Mouse (Mus musculus) layer of hippocampus, postnatal 14 days (tissue): ENCODE data around the gene Myt1l. TPM values are rescaled to one million over a fixed set of nuclear protein-coding genes. Genes with fewer than 3 reads are reported as not detected.

ENCODE experiments used
- DNase-seq, 2 experiments: peaks; one replicate each; pipeline ENCODE4 v3.0.0; 2021 to 2022; ENCODE audit warnings: low spot score in 2 of 2, mixed read lengths in 1 of 2
- long read RNA-seq, 2 experiments: library from polyadenylated mRNA; stranded (forward); transcript quantifications; one replicate each; pipeline ENCODE4 v2.0.0; 2021
- total RNA-seq, 2 experiments: library from RNA; stranded (reverse); gene quantifications; 2 replicates each; pipeline ENCODE4 v1.2.3; 2021

The Myt1l gene
- 100 to 1,000 TPM; 189 to 225 TPM for total RNA-seq
- long read RNA-seq, experiment 1, full-length matches to known transcripts, result 11 of 62 reads
- long read RNA-seq, experiment 1, partial matches to known transcripts, result 27 of 62 reads
- long read RNA-seq, experiment 1, other reads (novel, unspliced or antisense), result 24 of 62 reads
- long read RNA-seq, experiment 2, full-length matches to known transcripts, result 13 of 70 reads
- long read RNA-seq, experiment 2, partial matches to known transcripts, result 16 of 70 reads
- long read RNA-seq, experiment 2, other reads (novel, unspliced or antisense), result 41 of 70 reads

GRCm38 (mm10) chr12:29528031-29528771, at the start of gene Myt1l:
TSS of gene Myt1l (plus strand) at chr12:29528384.
- peak in 1 of 2 experiments; percentile 89 for DNase-seq

GRCm38 (mm10) chr12:29486424-29487035, 41.7 kb upstream of the Myt1l start:
- DNase-seq, result no peak

DNA sequence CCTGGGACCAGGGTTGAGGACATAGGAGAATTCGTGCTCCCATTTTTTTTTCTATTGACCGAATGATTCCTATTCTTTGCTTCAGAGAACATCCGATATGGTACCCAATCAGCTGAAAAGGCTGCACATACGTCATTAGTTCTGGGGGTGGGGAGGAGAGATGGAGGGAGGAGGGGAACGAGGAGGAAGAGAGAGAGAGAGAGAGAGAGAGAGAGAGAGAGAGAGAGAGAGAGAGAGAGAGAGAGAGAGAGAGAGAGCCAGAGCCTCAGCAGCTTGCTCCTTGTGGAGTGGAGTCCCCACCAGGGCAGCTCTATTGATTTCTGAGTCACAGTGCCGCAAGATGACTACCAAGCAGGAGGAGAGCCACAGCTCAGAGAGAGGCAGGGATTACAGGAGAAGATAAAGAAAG, 1.9 kb upstream of the Myt1l start:
- peak in 1 of 2 experiments; percentile 86 for DNase-seq

DNA sequence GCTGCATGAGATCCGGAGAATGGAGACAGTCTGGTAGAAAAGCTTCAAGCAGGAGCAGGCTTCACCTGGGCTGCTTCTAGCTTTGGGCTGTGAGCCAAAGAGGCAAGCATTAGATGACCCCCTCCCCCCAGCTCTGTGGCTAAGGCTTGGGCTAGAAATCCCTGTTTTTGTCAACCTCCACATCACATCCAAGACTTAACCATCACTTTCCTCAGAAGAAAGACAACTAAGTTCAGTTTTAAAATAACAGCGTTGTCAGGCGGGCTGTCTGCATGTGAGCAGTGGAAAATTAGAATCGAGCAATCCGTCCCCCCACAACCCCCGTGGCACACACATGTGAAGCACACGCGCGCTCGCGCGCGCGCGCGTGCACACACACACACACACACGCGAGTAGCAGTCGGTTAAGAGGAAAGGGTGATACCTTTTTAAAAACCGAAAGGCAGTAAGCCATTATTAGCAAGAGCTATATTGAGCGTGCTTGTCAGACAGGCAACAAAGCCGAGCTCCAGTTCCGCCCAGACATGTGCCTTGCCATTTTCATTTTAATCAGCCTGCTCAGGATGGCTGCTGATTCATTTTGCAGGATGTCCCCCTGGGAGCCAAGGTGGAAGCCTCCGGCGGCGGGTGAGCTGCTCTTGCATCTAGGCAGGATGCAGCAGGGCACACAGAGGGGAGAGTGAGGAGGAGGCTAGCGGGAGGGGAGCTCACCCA, 979 bp upstream of the Myt1l start:
- peak; percentile 73 to 77 for DNase-seq

DNA sequence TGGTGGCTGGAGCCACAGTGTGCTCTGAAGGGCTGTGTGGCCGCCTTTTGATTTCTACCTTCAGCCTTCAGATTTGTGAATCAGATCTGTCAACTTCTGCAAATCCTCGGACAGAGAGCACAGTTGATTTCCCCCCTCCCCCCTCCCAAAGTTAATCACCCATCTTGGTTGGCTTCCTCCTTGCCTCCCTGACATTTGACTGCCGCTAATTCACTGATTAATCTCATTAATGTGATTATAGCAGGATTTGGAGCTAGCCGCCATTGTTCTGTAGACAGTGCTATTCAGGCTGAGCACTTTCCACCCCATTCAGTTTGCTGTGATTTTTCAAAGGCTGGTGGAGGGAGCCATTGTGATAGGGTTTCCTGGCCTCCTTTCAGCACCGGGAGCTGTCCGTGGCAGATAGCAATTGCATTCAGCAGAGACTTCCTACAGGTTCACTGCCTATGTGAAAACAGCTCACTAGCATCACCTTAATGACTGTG, 2.1 kb downstream of the Myt1l start:
- peak in 1 of 2 experiments; percentile 61 for DNase-seq

- DNase-seq, result no peak
Observed at GRCm38 (mm10) chr12:29530823-29531222, 2.6 kb downstream of the Myt1l start.

GRCm38 (mm10) chr12:29533071-29533876, 5.1 kb downstream of the Myt1l start:
- peak in 1 of 2 experiments; percentile 55 for DNase-seq

DNA sequence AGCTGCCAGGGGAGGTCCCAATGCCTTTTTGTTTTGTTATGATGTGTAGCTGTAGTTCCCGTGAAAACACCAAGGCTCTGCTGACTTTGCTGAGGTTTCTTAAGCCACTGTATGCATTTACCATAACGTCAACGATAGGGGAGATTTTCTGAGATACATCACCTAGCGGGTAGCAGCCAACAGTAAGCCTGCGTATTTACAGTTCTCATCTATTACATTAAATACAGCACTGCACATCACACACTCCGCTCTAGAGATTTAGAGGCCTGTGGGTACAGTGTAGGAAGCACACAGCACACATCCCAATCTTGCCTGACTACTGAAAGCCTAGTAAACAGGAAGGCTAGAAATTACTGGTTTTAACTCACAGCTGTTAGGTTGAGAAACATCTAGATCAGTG, 6.1 kb downstream of the Myt1l start:
- DNase-seq, result peak in 1 of 2 experiments; percentile 48

DNA sequence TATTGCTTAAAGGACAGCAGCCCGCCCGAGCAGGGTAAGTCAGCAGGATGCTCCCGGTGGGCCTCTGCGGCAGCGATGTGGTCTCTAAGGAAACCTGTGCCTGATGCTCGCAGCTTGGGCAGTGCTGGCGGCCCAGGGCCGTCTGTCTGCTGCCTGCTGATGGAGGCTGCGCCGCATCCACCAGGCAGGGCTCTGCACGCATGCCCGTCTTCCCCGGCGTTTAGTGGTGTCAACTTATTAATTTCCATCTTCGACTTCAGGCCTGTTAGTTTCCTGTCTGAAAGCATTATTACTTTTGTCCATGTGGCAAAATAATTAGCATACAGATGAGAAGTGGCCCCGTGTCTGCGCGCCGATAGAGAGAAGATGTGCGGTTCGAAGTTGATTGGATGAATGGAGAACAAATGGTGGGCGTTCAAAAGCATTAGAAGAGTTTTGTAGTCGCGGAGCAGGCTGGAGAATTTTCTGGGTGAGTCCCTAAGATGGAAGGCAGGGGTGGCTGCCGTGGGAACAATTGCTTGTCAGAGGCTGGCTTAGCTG, 6.6 kb downstream of the Myt1l start:
- peak in 1 of 2 experiments; percentile 52 for DNase-seq

GRCm38 (mm10) chr12:29537916-29538315, 9.7 kb downstream of the Myt1l start:
- DNase-seq, result no peak

DNA sequence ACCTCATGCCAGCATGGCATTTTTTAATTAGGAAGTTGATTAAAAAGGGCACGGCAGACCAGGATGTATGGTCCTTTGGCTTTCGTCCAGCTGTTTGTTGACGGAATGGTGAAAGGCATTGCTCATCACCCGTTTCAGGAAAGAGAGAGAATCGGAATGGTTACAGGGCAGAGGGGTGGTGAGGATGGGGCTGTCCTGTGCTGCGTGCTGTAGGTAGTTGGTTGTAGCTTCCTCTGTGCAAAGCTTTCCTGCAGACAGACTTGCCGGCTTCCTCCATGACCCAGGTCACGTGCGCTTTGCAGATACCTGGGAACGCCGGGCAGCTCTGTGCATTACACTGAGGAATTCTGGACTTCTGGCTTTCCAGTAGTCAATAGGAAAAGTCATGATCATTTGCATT, 10.3 kb downstream of the Myt1l start:
- no peak for DNase-seq

GRCm38 (mm10) chr12:29539106-29539505, 10.9 kb downstream of the Myt1l start:
- DNase-seq, result no peak

GRCm38 (mm10) chr12:29540741-29541140, 12.6 kb downstream of the Myt1l start:
- no peak for DNase-seq

GRCm38 (mm10) chr12:29546073-29546472, 17.9 kb downstream of the Myt1l start:
- DNase-seq, result no peak

DNA sequence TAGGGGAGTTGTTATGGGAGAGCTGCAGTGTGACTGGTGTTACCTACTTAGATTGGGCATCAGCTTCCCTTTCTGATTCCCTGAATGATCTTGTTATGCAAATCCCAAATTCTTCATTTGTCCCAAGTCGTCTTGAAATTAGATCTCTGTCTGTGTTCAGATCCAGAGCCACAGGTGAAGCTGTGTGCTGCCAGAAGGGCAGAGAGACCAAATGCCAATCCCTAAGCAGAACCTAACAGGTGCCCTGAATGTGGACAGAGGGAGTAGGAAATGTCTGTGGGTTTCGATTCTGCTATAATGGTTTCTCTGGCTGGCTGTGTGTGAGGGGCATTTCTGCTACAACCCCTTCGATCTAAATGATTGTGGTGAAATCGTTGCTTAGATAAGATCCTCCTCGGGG, 18.9 kb downstream of the Myt1l start:
- DNase-seq, result no peak

- DNase-seq, result peak; percentile 67 to 93
Observed at GRCm38 (mm10) chr12:29547755-29548154, 19.6 kb downstream of the Myt1l start.

DNA sequence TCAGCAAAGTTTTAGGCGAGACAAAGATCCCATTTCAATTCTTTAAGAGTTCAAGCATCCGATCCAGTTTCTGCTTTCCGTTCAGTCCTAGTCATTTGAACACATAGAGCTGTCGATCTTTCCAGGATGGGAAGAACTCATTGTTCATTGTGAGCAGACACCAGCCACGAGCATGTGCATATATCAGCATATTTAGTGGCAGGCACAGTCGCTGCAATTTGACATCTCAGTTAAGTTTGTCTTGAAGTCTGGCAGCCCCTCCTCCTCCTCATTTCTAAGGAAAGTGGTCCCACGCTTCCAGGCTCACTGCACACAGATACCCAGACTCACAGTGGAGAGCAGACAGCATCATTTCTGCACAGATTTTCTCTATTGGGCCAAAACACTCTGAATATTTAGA, 25.0 kb downstream of the Myt1l start:
- no peak for DNase-seq

- peak in 1 of 2 experiments; percentile 57 for DNase-seq
Observed at GRCm38 (mm10) chr12:29555718-29556117, 27.5 kb downstream of the Myt1l start.

DNA sequence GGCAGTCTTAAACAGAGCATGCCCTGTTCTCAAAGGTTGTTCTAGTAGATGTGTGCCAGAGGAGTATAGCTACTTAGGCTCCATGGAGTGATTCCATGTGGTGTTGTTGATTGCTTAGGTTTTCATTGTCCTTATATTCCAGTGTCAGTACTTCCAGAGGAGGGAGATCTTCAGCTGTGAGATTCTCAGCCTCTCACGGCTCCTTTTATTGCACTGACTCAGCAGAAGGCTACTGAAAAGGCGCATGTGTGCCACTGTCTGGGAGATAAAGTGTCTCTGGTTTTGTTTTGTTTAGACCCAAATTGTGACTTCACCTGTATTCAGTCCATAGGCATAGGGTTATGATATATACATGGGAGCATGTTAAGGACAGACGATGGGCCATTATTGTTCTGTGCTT, 28.2 kb downstream of the Myt1l start:
- DNase-seq, result no peak

- DNase-seq, result no peak
Observed at GRCm38 (mm10) chr12:29556901-29557300, 28.7 kb downstream of the Myt1l start.
